Mouse (Mus musculus) testis, adult 2 months (tissue): ENCODE measurements around the gene Ubxn6. TPM values are rescaled to one million over a fixed set of nuclear protein-coding genes. Genes with fewer than 3 reads are reported as not detected.

Experiments
- H3K27ac ChIP-seq: fragments of 200-500 bp; 2 replicates; pipeline ENCODE4 v1.5.1; 2012; ENCODE audit warnings: low read depth, low read length; ENCODE audit not compliant: control insufficient read depth, insufficient read depth
- H3K27me3 ChIP-seq: fragments of 200-500 bp; 2 replicates; pipeline ENCODE4 v1.6.1; 2012; ENCODE audit warnings: mild to moderate bottlenecking, low read length, moderate library complexity; ENCODE audit not compliant: control insufficient read depth, insufficient read depth
- H3K36me3 ChIP-seq: fragments of 200-500 bp; 2 replicates; pipeline ENCODE4 v1.6.1; 2012; ENCODE audit warnings: mild to moderate bottlenecking, low read length; ENCODE audit not compliant: control insufficient read depth, insufficient read depth
- H3K4me1 ChIP-seq: fragments of 200-500 bp; 2 replicates; pipeline ENCODE4 v1.6.1; 2012; ENCODE audit warnings: low read length; ENCODE audit not compliant: control insufficient read depth, insufficient read depth
- H3K4me3 ChIP-seq: fragments of 200-500 bp; 2 replicates; pipeline ENCODE4 v1.5.1; 2012; ENCODE audit warnings: low read depth, mild to moderate bottlenecking, low read length, moderate library complexity, mixed read lengths; ENCODE audit not compliant: control insufficient read depth
- CTCF ChIP-seq: fragments of 200-500 bp; IDR thresholded peaks from 2 replicates; pipeline ENCODE4 v1.5.1; 2012; ENCODE audit warnings: low read depth, mild to moderate bottlenecking, inconsistent platforms, low read length, moderate library complexity; ENCODE audit not compliant: control insufficient read depth, insufficient read depth, insufficient replicate concordance
- POLR2A ChIP-seq: fragments of 200-500 bp; IDR thresholded peaks from 2 replicates; pipeline ENCODE4 v1.6.1; 2012; ENCODE audit warnings: low read depth, mild to moderate bottlenecking, inconsistent platforms, low read length, moderate library complexity; ENCODE audit not compliant: control insufficient read depth
- polyA plus RNA-seq: library from polyadenylated mRNA; depleted of rRNA; stranded (reverse); fragments of >200 nt; gene quantifications from 2 replicates; pipeline ENCODE4 v1.2.3, GENCODE M21; 2012

The Ubxn6 gene
- polyA plus RNA-seq, 1 experiment, result 646 TPM

DNA sequence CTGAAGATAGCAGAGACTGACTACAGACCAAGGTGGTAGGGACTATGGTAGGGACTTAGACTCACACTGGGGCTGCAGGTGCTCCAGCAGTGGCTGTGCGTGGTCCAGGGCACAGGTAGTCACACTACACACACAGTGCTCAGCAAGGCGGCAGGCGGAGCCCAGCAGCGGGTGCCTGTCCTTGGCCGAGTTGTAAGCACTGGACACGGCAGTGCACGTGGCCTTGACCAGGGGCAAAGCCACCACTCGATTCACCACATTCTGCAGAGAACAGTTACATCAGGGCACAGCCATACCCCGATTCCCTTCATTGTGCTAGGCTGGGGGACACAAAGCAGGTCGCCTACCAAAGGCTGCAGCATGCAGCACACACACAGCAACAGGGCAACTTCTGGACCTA, 41.4 kb upstream of the Ubxn6 start:
- H3K27me3 ChIP-seq, result no peaks in the 10 kb centered on the region
- H3K27ac ChIP-seq, result peak overlapping the region; percentile 45; the same call in 1 of the 2 replicates
- H3K36me3 ChIP-seq, result no peaks in the 10 kb centered on the region
- H3K4me1 ChIP-seq, result peaks cover 26% of the 10 kb centered on the region
- H3K4me3 ChIP-seq, result no peak overlapping the region
- TF ChIP-seq POLR2A (no peak), CTCF (no peak)

DNA sequence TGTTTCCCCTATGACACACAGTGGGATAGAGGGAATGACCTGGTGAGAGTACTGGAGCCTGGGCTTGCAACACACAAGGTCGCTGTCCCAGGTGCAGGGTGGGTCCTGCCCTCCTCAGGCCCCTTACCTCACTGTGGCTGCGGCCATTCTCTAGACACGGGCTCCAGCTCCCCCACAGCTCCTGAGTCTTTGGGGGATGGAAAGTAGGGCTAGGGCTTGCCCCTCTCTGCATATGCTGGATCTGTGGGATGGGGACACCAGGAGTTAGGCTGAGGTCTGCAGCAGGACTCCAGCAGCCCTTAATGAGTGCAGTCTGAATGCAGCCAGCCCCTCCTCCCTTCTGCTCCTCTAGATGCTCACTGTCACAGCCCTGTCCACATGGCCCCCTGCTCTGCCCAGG, 37.9 kb upstream of the Ubxn6 start:
- Histone ChIP-seq H3K36me3 (no peaks in the 10 kb centered on the region), H3K27me3 (no peaks in the 10 kb centered on the region), H3K4me1 (peaks cover 22% of the 10 kb centered on the region), H3K4me3 (no peak overlapping the region), H3K27ac (no peak overlapping the region)
- TF ChIP-seq CTCF (no peak), POLR2A (no peak)

DNA sequence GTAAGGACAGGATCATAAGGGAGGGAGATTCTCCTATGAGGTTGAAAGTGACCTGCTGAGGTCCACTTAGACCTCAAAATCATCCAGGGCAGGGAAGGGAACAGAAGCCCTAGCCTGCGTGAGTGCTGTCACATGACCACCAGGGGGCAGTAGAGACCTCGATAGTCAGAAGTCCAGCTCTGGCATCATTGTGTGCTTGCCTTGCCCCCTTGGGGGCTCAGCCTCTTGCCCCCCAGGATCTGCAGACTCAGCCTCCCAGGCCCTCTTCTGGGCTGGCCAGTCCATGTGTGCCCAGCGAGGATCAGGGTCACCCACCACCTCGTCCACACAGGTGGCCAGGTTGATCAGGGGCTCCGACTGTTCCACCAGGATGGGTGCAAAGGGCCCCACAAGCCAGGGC, 37.0 kb upstream of the Ubxn6 start:
- Histone ChIP-seq H3K4me3 (no peak overlapping the region), H3K27me3 (no peaks in the 10 kb centered on the region), H3K36me3 (no peaks in the 10 kb centered on the region), H3K27ac (no peak overlapping the region), H3K4me1 (peaks cover 14% of the 10 kb centered on the region)
- no peak for TF ChIP-seq POLR2A
- TF ChIP-seq CTCF, result peak; percentile 85

DNA sequence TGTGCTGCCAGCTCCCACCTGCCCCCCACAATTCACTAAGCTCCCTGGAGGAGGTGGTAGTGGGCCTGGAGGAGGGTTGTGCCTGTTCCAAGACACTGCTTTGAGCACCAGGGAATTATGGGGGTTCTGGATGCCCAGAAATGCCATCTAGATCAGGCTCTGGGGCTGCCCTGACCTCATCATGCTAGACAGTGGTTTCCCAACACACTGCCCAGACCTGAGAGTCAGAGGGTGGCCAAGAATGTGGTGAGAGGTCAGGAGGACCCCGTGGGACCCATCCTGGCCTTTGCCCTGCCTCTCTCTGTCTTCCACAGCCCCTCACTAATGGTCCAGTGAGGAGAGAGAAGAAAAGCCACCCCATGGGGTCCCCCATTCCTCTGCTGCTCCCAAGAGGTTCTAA, 36.2 kb upstream of the Ubxn6 start:
- Histone ChIP-seq H3K27me3 (no peaks in the 10 kb centered on the region), H3K4me3 (no peak overlapping the region), H3K36me3 (no peaks in the 10 kb centered on the region), H3K27ac (no peak overlapping the region), H3K4me1 (peaks cover 6% of the 10 kb centered on the region)
- TF ChIP-seq POLR2A (no peak), CTCF (no peak)

DNA sequence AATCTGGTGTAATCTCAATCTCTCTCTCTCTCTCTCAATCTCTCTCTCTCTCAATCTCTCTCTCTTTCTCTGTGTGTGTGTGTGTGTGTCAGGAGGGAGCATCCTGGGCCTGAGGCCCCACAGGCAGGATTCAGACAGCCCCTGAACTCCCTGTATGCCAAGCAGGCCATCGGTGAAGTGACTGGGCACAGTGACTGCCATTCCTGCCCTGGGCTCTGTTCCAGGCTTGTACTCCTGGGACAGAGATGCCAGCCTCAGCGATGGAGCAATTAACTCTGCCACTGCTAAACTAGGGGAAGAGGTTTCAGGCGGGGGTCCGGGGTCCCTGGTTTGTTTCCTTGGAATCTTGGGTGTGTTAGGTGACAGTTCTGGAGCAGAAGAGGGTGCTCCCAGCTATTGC, 35.7 kb upstream of the Ubxn6 start:
- H3K4me3 ChIP-seq, result no peak overlapping the region
- H3K27ac ChIP-seq, result no peak overlapping the region
- H3K36me3 ChIP-seq, result no peaks in the 10 kb centered on the region
- no peaks in the 10 kb centered on the region for H3K27me3 ChIP-seq
- H3K4me1 ChIP-seq, result peaks cover 6% of the 10 kb centered on the region
- no peak for TF ChIP-seq POLR2A
- TF ChIP-seq CTCF, result no peak

DNA sequence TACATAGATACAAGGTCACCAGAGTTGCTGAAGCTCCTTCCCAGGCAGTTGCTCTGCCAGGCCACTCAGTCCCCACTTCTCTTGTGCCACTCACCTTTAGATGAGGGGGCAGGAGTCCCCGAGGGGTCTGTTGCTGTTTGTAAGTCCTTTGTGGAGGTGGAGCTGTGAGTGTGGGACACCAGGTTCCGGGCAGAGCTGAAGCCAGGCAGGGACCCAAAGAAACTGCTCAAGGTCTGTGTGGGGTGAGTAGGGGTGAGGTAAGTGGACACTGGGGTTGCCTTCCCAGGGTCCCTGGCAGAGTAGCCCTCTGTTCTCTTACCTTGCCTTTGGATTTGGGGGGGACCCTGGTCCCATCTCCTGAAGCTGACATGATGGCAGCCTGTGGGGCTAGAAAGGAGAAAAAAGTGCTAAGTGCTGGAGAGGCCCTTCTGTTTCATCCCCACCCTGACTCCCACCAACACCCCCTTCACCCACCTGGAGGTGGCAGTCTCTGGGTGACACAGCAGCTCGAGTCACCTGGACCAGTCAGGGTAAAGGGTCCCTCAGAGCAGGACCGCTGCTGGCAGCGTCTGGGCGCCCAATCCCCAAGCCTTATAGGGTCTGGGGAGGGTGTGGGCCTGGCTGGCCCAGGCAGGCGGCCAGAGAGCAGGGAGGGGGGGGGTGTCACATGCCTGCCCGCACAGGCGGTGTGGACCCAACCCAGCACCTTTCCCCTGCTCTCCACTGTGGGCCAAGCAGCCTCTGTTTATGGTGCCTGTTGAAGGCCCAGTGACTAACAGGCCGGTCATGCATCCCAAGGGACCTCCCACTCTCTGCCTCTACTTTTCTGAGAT, 34.6 kb upstream of the Ubxn6 start, which contains the start of gene Plin4:
Plin4 (minus strand) TSS at position 585 of the 833 bp plus-strand sequence.
- no peak within 1 kb of the TSS for H3K4me3 ChIP-seq
- peak within 1 kb of the TSS; percentile 81 for H3K27ac ChIP-seq
- TF ChIP-seq CTCF, result no peak
- no peak for TF ChIP-seq POLR2A
- no peaks in the 10 kb centered on the region for H3K27me3 ChIP-seq
- no peaks in the 10 kb centered on the region for H3K36me3 ChIP-seq
- H3K4me1 ChIP-seq, result peaks cover 6% of the 10 kb centered on the region

DNA sequence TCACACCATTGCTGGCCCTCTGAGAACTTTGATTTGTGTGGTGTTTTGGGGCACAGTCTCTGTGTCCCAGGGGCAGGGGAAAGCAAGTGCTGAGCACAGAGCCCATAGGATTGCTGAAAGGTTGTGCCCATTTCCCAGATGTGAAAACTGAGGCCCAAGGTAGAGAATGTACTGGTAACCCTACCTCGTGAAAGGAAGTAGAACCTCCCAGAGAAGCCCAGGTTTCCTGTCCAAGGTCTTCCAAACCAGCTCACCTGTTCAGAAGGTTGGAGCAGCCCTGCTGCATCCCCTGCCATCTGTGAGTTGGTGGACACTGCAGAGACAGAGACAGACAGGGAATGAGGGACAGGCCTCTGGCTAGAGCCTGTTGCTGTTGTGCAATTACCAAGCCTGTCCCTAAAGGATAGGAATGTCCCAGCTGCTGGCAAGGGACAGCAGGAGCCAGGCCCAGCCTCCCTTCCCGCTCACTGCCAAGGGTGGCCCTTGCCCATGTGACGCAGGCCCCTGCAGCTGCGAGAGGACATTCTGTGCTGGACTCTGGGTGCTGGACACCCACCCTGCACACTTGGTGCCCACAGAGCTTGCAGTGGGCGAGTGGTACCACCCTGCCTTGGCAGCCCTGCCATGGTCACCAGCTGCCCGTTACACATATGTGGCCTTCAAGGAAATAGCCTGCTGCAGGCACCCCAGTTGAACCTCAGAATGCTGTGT, 33.7 kb upstream of the Ubxn6 start:
- Histone ChIP-seq H3K4me1 (peaks cover 6% of the 10 kb centered on the region), H3K36me3 (no peaks in the 10 kb centered on the region)

More for the DNA sequence above, 33.7 kb upstream of the Ubxn6 start:
- H3K4me3 ChIP-seq, result no peak overlapping the region
- peak overlapping the region; percentile 81 for H3K27ac ChIP-seq
- H3K27me3 ChIP-seq, result no peaks in the 10 kb centered on the region
- TF ChIP-seq CTCF, result no peak
- TF ChIP-seq POLR2A, result no peak
